Mouse (Mus musculus): ENCODE results near the gene Cntnap2. TPM values are rescaled to one million over a fixed set of nuclear protein-coding genes. Genes with fewer than 3 reads are reported as not detected.
"Not testable (repeated sequence)": the region's sequence is repeated elsewhere in the genome, so short reads cannot be mapped to it uniquely, and the experiment has no call there.

Gene Cntnap2
- polyA plus RNA-seq, 3 experiments from 2014 or later = not detected

GRCm38 (mm10) chr6:46361091-46361490 is 1301.9 kb downstream of the Cntnap2 start:
- ATAC-seq = no peak

- no peak for ATAC-seq
Observed at GRCm38 (mm10) chr6:46362156-46362555, 1303.0 kb downstream of the Cntnap2 start.

- ATAC-seq = no peak
Observed at GRCm38 (mm10) chr6:46398725-46399589, 1339.8 kb downstream of the Cntnap2 start.

GRCm38 (mm10) chr6:46414154-46414553 is 1355.0 kb downstream of the Cntnap2 start:
- no peak for ATAC-seq

GRCm38 (mm10) chr6:46414562-46414961 is 1355.4 kb downstream of the Cntnap2 start:
- no peak for ATAC-seq

GRCm38 (mm10) chr6:46419827-46420226 is 1360.7 kb downstream of the Cntnap2 start:
- no peak for ATAC-seq

- no peak for ATAC-seq
Observed at GRCm38 (mm10) chr6:46420349-46420748, 1361.2 kb downstream of the Cntnap2 start.

- no peak for ATAC-seq
Observed at GRCm38 (mm10) chr6:46428231-46428630, 1369.1 kb downstream of the Cntnap2 start.

- no peak for ATAC-seq
Observed at GRCm38 (mm10) chr6:46450917-46451638, 1391.9 kb downstream of the Cntnap2 start.

- no peak for ATAC-seq
Observed at GRCm38 (mm10) chr6:46472683-46473082, 1413.5 kb downstream of the Cntnap2 start.

- no peak for ATAC-seq
Observed at GRCm38 (mm10) chr6:46484392-46484791, 1425.2 kb downstream of the Cntnap2 start.

GRCm38 (mm10) chr6:46502786-46503185 is 1443.6 kb downstream of the Cntnap2 start:
- ATAC-seq = no peak

- ATAC-seq = no peak
Observed at GRCm38 (mm10) chr6:46512841-46513240, 1453.7 kb downstream of the Cntnap2 start.

- not testable (repeated sequence) for ATAC-seq
Observed at GRCm38 (mm10) chr6:46537586-46537985, 1478.4 kb downstream of the Cntnap2 start.

- no peak for ATAC-seq
Observed at GRCm38 (mm10) chr6:46563470-46563869, 1504.3 kb downstream of the Cntnap2 start.

- ATAC-seq = no peak
Observed at GRCm38 (mm10) chr6:46575055-46575454, 1515.9 kb downstream of the Cntnap2 start.

- ATAC-seq = no peak
Observed at GRCm38 (mm10) chr6:46612365-46612764, 1553.2 kb downstream of the Cntnap2 start.

- no peak for ATAC-seq
Observed at GRCm38 (mm10) chr6:46612872-46613271, 1553.7 kb downstream of the Cntnap2 start.

- no peak for ATAC-seq
Observed at GRCm38 (mm10) chr6:46669018-46669417, 1609.9 kb downstream of the Cntnap2 start.

- ATAC-seq = no peak
Observed at GRCm38 (mm10) chr6:46675081-46675480, 1615.9 kb downstream of the Cntnap2 start.

GRCm38 (mm10) chr6:46675621-46676020 is 1616.5 kb downstream of the Cntnap2 start:
- no peak for ATAC-seq

- no peak for ATAC-seq
Observed at GRCm38 (mm10) chr6:46696187-46696586, 1637.0 kb downstream of the Cntnap2 start.

GRCm38 (mm10) chr6:46699343-46699742 is 1640.2 kb downstream of the Cntnap2 start:
- ATAC-seq = no peak
